Mouse (Mus musculus) ES-E14 (cell line): ENCODE data around the gene Galp.

Experiments
- HCFC1 ChIP-seq: IDR thresholded peaks from 2 replicates; pipeline ENCODE4 v1.6.1; 2012; ENCODE audit warnings: low read length, inconsistent platforms, borderline replicate concordance; ENCODE audit not compliant: insufficient read depth
- ZC3H11A ChIP-seq: IDR thresholded peaks from 2 replicates; pipeline ENCODE4 v1.6.1; 2012; ENCODE audit warnings: low read depth, mild to moderate bottlenecking, inconsistent platforms, low read length, borderline replicate concordance
- ZNF384 ChIP-seq: IDR thresholded peaks from 2 replicates; pipeline ENCODE4 v1.6.1; 2012; ENCODE audit warnings: low read depth, low read length, inconsistent platforms

DNA sequence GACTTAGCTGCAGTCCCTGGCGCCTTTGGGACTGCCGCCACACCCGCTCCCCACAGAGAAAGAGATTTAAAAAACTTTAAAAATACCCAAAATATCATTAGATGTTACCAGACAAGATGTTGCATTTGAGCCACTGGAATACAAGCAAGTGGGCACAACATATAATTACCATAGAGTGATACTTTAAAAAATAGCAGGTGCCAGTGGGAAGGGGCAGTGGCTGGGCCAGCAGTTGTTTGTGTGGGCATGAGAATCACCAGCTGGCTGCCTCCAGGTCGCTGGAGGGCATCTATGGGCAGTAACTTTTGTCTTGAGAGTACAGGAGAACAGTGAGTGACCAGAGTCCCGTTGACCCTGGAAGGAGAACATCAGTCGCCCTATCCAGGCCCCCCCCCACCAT lies 55.5 kb downstream of the Galp start, which contains the start of gene Epp13:
- TF ChIP-seq HCFC1, result no peak
- TF ChIP-seq ZC3H11A, result no peak
- TF ChIP-seq ZNF384, result no peak
